Mouse (Mus musculus): ENCODE measurements around the gene Aimp2.

Gene Aimp2

GRCm38 (mm10) chr5:143902111-143902510, 7.5 kb downstream of the Aimp2 start:
- DNase-seq (ENCODE audit: low spot score), result no peak

- DNase-seq (ENCODE audit: low spot score), result no peak
These were observed 11.9 kb downstream of the Aimp2 start, which contains the start of gene Ankrd61 for GRCm38 (mm10) chr5:143897635-143898330. Ankrd61 (minus strand) TSS chr5:143897685.

- no peak for DNase-seq (ENCODE audit: low spot score)
These were observed 16.3 kb downstream of the Aimp2 start for GRCm38 (mm10) chr5:143893396-143893795.

DNA sequence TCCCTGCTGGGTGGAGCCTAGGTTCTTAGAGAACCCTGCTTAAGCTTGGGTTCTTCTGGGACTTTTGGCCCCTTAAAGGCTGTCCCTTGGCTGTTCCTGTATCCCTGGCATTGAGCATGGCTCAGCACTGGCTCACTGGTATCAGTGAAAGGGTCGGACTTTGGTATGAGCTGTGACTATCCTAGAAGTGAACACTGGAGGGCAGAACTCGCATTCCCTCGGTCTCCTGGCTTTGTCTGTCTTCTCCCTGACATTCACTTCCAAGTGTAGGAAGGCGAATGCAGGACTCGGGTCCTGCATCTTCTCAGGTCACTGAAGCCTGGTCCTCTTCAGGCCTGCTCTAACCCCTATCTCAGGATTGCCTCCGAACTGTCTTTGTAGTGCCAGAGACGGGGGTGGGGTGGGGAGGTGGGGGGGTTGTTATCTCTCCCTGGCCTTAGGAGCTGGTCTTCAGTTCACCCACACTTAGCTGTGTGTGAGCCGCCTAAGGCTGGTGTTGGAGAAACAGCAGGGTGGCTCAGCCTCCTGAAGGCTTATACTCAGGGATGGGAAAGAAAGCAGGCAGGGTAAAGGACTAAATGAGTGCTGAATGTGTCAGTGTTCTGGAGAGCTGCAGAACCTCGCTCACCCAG, 17.3 kb downstream of the Aimp2 start:
- DNase-seq (ENCODE audit: low spot score), result peak; percentile 13

DNA sequence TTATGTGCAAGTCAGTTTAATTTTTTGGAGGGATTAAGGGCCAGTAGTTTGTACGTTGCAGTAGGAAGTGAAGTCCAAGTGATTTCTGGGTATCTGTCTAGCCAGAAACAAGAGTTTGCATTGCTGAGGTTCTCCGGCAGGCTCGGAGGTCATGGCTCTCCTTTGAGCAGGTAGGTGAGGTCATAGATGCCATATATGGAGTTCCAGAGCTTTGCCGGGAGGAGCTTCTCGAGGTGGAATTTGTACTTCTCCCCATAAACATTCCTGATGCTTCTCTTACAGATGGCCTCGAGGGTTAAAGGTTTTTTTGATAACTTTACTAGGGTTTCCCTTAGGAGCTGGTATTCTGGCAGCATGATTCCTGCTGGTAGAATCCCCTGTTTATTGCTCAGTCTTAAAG, 18.9 kb downstream of the Aimp2 start:
- no peak for DNase-seq (ENCODE audit: low spot score)

DNA sequence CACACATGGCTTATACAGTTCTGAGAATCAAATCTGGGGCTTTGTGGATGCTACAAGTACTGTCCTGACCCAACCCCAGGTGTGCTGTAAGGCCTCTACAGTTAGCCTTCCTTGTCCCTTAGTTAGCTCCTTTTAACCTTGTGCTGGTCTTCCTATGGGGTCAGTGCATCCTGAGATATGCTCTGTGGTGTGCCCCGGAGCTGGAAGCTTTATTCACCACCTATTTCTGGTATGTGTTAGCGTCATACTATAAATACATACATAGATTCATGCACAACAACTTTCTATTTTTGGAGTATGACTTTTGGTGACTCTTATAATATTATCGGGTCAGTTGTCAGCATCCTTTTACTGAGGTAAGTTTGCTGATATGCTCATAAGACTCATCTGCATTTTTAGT, 24.4 kb downstream of the Aimp2 start:
- DNase-seq (ENCODE audit: low spot score), result no peak

DNA sequence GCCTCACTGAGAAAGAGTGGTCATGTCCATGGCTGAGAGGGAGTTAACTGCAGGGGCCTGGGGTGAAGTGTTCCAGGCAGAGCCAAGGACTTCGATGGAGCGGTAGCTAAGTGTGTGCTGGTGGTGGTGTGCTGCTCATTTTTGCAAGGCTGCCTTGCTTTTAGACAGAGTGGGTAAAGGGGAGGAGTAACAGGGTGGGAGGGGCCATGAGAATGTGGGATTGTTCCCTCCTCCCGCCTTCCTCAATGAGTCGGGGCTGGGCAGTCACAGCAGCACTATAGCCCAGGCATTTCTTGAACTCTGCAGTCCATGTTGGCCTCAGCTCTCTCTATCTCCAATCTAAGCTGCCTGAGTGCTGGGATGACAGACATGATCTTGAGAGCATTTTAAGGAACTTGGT, 35.1 kb downstream of the Aimp2 start:
- no peak for DNase-seq (ENCODE audit: low spot score)

DNA sequence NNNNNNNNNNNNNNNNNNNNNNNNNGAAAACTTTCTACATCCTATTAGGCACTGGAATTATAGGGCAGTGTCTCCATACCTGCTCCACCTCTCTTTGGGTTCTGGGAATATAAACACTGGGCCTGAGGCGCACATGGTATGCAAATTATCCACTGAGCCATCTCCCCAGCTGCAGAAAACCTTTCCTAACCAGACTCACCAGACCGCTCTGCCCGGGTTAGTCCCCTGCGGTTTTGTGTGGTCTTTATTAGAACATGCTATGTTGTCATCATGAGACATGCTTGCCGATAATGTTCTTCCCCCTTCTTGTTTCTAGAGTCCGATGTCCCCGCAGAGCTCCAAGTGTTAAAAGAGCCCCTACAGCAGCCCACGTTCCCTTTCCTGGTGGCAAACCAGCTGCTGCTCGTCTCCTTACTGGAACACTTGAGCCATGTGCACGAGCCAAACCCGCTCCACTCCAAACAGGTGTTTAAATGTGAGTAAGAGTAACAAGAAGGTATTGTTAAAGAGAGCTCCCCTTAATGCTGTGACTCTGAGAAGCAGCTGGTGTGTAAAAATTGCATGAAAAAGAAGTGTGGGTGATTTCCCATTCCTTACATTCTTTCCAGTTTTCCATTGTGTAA, 38.0 kb downstream of the Aimp2 start:
- no peak for DNase-seq (ENCODE audit: low spot score)

All from embryo, embryonic 10 days (tissue).